Mouse (Mus musculus) left cerebral cortex, adult 8-10 months (tissue): ENCODE data around the gene Gm20518. TPM values are rescaled to one million over a fixed set of nuclear protein-coding genes. Genes with fewer than 3 reads are reported as not detected.

Experiments used
- DNase-seq, 2 experiments: peaks; one replicate each; pipeline ENCODE4 v3.0.0; 2022; ENCODE audit warnings: low spot score in 2 of 2
- total RNA-seq, 4 experiments: library from RNA; stranded (reverse); gene quantifications; 2 replicates each; pipeline ENCODE4 v1.2.4; 2022

Gene Gm20518
- total RNA-seq, 4 experiments from 2014 or later: 1.1 to 1.3 (median 1.1) TPM

DNA sequence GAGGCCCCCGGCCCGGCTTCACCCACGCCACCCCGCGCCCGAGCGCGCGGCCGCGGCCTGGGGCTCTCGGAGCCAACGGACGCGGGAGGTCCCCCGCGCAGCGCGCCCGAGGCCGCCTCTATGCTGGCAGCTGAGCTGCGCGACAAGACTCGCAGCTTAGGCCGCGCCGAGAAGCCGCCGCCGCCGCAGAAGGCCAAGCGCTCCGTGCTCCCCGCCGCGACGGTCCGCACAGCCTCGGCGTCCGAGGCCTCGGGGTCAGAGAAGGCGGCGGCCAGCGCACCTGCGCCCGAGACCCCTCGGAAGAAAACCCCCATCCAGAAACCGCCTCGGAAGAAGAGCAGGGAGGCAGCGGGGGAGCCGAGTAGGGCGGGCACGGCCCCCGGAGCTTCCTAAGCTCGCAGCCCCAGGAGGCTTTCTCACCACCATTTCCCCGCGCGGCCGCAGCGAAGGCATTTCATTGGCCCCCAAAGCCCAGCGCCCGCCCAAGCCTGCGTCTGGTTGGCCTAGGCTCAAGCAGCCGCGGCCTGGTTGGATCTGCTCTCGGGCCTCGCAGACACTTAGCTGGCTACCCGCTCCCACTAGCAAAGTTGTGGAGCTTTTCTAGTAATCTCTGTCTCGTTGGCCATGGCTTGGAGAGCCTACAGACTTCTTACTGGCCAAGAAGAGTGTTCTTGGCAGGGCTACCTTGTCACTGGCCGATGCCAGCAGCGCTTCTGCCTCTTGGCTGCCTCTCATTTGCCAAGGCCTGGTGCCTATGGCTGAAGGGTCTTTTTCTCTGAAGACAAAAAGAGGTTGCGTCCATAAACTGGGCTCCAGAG lies 84.1 kb downstream of the Gm20518 start:
- DNase-seq: peak; percentile 77 to 80

DNA sequence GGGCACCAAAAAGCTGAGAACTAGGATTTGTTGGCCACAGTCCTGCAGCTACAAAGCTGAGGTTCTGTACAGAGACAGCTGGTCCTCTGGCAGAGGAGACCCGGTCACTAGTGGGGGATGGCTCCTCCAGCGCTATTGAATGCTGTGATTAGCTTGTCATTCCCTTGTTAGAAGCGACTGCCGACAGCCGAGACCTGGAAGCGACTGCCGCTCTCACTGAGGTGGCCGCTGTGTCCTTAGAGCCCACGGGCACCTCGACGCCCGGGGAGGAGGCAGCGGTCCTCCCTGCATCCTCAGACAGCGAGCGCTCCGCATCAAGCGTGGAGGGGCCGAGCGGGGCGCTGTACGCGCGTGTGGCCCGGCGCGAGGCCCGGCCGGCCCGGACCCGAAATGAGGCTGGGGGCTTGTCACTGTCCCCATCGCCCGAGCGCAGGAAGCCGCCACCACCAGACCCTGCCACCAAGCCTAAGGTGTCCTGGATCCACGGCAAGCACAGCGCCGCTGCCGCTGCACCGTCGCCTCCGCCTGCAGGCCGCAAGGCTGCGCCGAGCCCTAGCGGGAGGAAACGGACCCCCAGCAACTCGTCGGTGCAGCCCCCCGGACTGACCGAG lies 84.8 kb downstream of the Gm20518 start:
- DNase-seq: no peak

- no peak for DNase-seq
Observed at GRCm38 (mm10) chr16:17804982-17805381, 86.5 kb downstream of the Gm20518 start.

DNA sequence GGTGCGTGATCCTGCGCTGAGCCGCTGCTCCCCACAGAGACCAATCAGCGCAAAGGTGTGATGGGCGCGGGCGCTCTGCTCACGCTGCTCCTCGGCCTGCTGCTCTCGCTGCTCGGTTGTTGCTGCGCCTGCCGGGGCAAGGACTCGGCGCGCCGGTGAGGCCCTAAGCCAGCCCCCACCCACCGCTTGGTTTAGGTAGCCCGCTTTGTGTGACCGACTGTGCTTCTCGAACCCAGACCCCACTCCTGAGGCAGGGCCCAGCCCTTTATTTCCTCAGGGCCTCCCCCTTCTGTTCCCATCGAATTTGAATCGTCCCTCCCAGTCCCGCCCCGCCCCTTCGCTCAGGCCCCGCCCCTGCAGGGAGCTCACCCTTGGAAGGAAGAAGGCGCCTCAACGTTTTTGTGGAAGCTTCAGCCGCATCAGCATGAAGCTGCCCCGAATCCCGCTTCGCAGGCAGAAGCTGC lies 87.0 kb downstream of the Gm20518 start:
- DNase-seq: no peak

DNA sequence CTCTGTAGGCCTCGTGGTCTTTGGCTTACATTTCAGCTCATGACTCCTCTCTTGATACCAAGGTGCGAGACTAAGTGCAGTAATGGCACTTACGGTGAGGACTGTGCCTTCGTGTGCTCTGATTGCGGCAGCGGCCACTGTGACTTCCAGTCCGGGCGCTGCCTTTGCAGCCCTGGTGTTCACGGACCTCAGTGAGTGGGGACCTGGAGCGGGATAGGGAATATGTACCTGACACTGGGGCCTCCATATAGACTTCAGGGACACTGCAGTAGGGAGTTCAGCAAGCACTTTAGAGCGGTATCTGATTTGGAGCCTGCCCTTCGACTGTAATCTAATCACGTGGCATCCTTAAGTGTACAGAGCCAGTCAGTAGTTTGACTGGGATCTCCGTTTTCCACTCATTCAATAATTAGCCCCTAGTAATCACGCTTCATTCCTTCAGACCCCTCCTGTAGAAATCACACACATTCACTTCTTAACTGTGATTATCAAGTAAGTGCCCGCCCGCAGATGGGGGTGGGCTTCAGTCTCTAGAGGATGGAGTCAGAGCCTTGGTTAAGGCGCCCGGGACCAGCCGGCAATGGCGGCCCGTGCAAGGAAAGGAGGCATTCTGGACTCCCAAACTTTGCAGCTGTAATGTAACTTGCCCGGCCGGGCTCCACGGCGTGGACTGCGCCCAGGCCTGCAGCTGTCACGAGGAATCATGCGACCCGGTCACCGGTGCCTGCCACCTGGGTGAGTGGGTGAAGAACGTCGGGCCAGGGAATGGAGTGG lies 87.6 kb downstream of the Gm20518 start:
- no peak for DNase-seq

DNA sequence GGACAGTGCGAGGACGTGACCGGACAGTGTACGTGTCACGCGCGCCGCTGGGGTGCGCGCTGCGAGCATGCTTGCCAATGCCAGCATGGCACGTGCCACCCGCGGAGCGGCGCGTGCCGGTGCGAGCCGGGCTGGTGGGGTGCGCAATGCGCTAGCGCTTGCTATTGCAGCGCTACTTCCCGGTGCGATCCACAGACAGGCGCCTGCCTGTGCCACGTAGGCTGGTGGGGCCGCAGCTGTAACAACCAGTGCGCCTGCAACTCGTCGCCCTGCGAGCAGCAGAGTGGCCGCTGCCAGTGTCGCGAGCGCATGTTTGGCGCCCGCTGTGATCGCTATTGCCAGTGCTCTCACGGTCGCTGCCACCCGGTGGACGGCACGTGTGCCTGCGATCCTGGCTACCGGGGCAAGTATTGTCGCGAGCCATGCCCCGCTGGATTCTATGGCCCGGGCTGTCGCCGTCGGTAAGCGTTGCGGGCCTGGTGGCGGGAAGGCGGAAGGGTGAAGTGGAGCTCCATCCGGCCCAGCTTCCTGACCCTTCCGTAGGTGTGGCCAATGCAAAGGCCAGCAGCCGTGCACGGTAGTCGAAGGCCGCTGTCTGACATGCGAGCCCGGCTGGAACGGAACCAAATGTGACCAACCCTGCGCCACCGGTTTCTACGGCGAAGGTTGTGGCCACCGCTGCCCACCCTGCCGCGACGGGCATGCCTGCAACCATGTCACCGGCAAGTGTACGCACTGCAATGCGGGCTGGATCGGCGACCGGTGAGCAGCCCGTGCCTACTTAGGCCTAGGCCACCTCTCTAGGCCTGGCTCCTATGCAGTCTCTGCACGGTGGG lies 88.4 kb downstream of the Gm20518 start:
- DNase-seq: peak in 1 of 2 experiments; percentile 51

DNA sequence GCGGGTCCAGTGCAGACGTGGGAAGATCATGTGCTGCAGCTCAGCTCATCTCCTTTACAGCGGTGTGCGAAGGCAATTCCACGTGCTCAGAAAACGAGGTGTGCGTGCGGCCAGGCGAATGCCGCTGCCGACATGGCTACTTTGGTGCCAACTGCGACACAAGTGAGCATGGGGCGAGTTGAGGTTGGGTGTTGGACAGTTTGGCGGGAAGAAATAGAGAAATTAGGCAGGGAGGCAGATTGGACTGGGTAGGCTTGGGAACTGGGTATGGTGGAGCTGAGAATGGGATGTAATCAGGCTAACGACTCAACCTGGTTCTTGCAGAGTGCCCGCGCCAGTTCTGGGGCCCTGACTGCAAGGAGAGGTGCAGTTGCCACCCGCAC lies 89.0 kb downstream of the Gm20518 start:
- no peak for DNase-seq

- no peak for DNase-seq
Observed at GRCm38 (mm10) chr16:17801777-17802455, 89.6 kb downstream of the Gm20518 start.

DNA sequence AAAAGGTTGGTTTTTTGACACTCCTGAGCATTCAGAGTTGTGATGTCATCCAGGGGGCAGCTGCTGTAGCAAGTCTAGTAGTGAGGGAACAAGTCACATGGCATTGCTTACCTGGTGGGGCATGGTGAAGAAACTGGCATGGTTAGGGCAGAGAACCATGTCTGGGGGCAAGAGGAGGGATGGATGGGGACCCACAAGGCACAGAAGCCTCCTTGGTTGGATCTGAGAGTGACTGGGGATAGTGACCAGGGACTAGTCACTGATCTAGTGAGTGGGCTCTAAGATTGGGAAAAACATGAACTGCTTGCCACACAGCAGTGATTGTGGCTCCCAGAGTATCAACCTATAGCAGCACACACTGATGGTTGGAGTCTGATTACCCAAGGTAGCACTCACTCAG lies 91.9 kb downstream of the Gm20518 start:
- DNase-seq: no peak

DNA sequence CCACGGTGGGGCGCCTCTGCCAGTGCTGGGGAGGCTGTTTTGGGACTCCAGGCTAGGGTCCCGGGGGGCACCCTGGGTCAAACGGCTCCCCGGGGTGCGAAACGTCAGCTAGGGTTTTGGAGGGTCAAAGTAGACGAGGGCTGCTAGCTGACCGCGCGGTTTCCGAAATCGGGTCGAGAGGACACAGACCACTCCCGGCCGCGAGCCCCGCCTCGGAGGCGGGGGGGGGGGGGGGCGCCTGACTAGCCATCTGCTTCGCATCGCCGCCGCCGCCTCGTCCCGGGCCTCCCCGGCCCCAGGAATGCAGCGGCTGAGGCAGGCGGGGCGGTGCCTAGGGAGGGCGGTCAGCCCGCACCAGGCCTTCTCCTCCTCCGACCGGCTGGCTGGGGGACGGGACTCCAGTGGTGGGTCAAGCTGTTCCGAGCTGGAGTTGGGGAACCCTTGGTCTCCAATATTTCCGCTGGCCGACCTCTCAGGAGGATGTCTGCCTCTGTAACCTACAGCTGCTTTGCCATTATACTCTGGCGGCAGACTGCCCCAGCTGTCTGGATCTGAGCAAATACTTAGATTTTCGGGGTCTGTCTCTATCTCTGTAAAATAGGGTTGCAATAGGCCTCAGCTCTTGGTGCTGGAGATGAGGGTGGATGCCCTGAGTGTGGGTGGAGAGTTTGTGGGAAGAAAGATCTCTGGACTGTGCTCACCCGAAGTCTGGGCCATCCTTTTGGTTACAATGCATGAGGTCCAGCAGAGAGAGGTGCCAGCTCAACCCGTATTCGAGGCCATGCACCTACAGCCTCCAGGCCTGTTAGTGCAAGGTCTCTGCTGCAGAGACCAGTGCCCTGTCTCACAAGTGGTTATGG lies 92.9 kb downstream of the Gm20518 start:
- DNase-seq: no peak

- no peak for DNase-seq
Observed at GRCm38 (mm10) chr16:17797812-17798311, 93.6 kb downstream of the Gm20518 start.

GRCm38 (mm10) chr16:17796971-17797811 lies 94.3 kb downstream of the Gm20518 start, which contains the start of gene Scarf2:
Gene Scarf2 (plus strand): TSS chr16:17797282.
- no peak for DNase-seq

- DNase-seq: no peak
Observed at GRCm38 (mm10) chr16:17796519-17796918, 95.0 kb downstream of the Gm20518 start.

DNA sequence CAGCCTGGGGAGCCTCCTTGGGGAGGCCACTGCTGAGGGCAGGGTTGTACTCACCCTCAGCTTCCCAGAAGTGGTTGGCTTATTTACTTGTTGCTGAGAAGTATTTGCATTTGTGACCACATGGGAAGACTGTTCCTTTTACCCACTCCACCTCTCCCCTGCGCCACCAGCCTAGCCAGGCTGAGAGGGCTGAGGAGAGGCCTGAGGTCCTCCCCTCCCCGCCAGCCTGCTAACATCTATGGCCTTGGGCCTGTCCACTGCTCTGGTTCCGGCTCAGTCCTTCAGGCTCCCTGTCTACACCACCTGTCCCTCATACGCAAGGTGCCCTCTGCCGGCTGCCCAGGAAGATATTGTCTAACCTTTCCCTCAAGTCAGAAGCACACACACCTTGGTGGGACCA lies 95.8 kb downstream of the Gm20518 start:
- no peak for DNase-seq

DNA sequence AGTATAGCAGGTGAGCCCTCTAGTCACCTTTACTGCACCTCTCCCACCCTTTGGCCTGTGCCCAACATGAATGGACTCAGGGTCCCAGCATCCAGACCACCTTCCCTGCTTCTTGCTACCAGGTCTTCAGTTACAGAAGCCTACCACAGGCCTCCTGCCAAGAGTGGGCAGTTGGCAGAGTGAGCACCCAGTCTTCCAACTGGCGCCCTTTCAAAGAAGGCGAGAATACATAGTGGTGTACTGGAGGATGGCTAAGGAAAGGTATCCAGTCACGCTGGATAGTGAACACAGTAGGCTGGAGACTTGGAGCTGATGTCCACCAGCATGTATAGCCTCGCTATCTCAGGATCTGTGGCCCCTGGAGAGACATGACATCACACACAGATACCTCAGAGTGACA lies 97.4 kb downstream of the Gm20518 start:
- DNase-seq: no peak

- no peak for DNase-seq
Observed at GRCm38 (mm10) chr16:17792728-17793127, 98.7 kb downstream of the Gm20518 start.

DNA sequence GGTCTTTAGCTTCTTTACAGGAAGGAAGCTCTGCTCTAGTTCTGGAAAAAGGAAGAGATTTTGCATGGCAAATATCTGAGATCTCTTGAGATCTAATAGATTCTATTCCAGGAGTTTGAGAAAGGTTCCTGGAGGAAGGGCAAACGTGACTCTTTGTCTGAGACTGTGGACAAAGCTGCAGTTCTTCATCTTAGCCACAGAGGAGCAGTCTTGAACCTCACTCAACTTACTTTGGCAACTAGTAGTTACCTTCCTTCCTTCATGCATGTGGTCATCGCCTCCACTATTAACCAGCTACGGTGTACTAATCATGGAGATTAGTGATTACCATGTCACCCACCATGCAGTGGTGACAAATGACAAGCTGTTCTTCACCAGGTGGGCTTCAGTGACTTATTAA lies 106.1 kb downstream of the Gm20518 start:
- DNase-seq: no peak
